Mouse (Mus musculus) fibroblast of lung, adult 2 months (primary cell): ENCODE data around the gene Selenow.
A peak's percentile ranks its signal among the peaks of the same experiment; 100 is the strongest.

Experiments
- DNase-seq: peaks from one replicate; pipeline ENCODE4 v3.0.0-alpha.2; 2011; ENCODE audit warnings: low read depth

The Selenow gene

GRCm38 (mm10) chr7:15922220-15922773 is at the start of gene Selenow:
Selenow (minus strand) TSS chr7:15922402.
- peak; percentile 81 for DNase-seq

DNA sequence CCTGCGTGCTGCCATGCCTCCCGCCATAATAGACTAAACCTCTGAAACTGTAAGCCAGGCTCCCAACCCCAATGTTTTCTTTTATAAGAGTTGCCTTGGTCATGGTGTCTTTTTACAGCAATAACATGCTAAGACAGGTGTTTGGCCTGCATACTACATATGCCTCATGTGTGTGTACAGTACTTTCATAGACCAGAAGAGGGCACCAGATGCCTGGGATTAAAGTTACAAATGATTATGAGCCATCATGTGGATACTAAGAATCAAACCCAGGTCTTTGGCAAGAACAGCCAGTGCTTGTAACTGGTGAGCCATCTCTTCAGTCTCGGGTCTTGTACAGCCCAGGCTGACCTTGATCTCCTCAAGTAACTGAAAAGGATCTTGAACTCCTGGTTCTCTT is 47.5 kb upstream of the Selenow start:
- no peak for DNase-seq

DNA sequence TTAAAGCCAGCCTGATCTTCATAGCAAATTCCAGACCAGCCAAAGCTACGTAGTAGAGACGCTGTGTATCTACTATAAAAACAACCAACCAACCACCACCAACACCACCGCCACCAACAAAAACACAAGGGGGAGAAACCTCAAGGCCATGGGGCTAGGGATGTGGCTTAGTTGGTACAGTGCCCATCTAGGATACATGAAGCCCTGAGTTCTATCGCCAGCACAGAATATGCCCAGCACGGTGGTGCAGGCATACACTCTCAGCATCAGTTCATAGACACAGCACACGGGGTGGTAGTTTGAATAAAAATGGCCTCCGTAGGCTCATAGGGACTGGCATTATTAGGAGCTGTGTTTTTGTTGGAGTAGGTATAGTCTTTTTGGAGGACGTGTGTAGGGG is 46.1 kb upstream of the Selenow start:
- no peak for DNase-seq

DNA sequence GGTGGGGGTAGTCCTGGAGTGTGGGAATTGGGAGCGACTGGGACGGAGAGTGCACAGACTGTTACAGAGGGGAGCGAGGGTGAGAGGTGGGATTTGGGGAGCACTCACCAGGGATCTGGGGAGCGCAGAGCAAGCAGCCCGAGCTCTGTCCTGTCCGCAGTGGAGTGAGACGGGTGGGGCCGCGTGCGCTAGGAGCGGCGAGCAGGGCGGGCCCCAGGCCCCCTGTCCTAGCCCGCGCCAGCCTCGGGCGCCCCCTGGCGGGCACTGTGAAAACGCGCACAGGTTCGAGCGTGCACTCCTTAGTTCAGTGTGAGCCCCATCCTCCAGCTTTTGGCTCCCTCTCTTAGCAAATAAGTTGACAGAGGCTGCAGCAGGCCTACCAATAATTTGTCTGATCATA is 45.1 kb upstream of the Selenow start, which contains the start of gene Ehd2:
TSS of gene Ehd2 (minus strand) at position 256 of the 400 bp plus-strand sequence.
- peak; percentile 58 for DNase-seq

DNA sequence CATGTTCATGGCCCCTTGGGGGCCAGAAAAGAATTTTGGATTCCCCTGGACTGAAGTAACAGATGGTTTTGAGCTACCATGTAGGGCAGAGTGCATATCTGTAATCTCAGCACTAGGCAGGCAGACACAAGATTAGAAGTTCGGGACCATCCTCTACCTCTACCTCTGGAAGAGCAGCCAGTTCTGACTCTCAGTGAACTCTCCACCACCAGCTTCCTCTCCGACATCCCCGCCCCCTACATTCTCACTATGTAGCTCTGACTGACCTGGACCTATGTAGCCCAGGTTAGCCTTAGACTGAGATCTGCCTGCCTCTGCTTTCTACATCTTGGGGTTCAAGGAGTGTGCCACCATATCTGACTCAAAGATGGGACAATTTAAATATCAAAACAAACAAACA is 44.3 kb upstream of the Selenow start:
- DNase-seq: no peak

DNA sequence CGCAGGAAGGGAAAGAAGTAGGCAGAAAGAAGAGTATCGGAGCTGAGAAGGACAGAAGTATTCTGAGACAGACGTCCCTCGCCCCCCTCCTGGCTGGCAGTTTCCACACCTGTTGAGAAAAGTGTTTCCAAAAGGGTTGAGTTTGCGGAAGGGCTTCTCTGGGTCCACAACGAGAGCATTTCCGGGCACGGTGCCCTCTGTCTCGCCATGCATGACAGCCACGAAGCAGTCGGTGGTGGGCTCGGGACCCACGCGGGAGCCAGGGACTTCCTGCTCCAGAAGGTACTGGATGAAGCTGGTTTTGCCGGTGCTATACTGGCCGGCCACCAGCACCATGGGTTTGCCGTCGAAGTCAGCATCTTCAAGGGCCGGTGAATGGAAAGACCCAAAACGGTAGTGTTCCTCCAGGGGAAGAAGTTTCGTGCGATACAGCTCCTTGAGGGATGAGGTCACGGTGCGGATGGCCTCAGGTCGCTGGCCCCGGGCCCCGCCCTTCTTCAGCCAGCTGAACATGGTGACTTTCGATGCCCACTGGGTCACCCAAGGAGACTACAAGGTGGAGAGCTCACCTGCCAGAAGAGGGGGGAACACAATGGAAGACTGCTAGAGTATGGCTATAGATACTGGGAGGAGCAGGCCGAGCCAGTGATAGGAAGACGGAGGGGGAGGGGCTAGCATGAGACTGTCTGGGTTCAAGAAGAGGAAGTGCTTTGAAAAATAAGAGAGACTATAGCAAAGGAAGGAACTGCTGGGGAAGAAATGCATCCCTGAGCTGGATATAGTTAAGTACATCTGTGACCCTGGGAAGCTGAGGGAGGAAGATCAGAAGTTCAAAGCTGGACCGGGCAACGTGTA is 41.8 kb upstream of the Selenow start:
- no peak for DNase-seq

- peak; percentile 75 for DNase-seq
These were observed 40.4 kb upstream of the Selenow start for GRCm38 (mm10) chr7:15962311-15963288.

GRCm38 (mm10) chr7:15961798-15962197 is 39.6 kb upstream of the Selenow start:
- DNase-seq: no peak

DNA sequence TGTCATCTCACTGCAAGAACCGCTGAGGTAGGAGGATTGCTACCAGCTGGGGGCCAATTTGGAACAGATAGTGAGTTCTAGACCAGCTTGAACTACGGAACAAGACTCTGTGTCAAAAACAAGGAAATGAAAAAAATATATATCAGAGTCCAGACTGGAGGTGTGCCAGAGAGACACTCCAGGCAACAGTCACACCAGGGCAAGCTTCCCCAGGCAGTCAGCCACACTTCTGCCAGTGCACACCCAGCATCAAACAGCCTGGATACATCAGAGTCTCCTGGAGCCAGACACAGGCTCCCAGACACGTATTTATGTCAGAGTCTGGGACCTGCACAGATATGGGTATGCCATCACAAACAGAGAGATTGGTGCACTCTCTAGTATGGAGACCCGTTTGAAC is 39.0 kb upstream of the Selenow start:
- peak; percentile 65 for DNase-seq

GRCm38 (mm10) chr7:15960691-15961090 is 38.5 kb upstream of the Selenow start:
- peak; percentile 75 for DNase-seq

DNA sequence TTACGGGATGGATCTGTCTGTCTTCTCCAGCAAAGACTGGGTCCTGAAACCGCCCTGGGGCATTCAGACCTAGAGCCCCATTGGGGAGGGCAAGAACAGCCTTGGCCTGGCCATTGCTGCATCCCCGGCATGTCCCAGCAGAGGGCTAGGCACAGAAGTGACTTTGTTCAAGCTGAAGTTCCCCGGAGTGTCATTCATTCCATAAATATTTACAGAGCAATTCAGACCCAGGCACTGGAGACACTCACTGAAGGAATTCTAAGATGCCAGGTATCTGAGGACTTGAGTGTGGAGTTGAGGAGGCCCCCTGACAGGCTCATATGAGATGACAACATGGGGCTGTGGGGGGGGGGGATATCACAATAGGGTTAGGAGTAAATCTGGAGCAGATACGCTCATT is 33.9 kb upstream of the Selenow start:
- DNase-seq: no peak

DNA sequence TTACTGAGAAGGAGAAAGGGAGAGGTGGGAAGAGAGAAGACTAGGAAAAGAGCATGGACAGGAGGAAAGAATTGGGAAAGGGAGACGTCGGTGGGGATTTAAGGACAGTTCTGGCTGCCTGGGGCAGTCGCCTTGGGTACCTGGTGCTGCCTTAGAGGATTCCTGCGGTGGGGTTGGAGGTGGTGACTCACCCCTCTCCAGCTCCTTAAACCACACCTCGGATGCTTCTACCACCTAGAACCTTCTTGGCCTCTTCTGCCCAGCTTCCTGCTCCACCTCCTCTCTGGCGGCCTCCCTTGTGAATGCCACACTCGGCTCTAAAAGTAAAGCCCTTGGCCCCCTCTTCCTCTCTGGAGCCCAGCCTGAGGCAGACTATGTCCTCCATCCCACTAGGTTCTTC is 33.3 kb upstream of the Selenow start:
- no peak for DNase-seq

- DNase-seq: no peak
These were observed 32.8 kb upstream of the Selenow start for GRCm38 (mm10) chr7:15954978-15955443.

DNA sequence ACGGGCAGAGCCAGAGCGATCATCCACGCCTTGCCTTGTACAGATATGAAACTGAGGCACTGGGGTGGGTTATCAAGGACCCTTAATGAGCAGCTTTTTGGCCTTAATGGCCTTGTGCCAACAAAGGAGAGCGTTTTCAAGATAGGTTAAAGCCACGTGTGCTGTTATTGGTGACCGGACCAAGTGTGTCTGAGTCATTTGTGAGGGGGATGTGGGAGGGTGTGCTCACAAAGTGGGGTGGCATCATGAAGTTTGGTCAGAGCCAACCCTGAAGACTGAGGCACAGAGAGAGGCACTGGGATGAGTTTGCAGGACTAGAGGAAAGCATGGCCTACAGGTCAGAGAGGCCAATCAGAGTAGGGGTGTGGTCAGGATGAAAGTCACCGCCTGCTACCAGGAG is 32.2 kb upstream of the Selenow start:
- no peak for DNase-seq

- DNase-seq: no peak
These were observed 31.3 kb upstream of the Selenow start for GRCm38 (mm10) chr7:15953307-15954074.

DNA sequence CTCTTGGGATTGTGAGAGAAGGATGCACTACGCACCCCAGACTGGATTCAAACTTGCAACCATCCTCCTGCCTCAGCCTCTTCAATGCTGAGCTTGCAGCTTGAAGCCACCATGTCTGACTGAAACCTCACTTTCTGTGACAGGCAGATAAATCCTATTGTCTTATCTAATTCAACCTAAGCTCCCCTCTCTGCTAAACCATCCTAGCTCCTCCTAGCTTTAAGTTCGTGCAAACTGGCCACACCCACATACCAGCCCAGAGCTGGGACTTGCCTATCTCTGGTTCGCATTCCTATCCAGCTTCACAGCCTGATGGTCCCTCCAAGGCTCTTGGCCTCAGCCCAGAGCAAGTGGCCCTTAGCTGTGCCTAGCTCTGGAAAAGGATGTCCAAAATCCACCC is 30.2 kb upstream of the Selenow start:
- DNase-seq: no peak

DNA sequence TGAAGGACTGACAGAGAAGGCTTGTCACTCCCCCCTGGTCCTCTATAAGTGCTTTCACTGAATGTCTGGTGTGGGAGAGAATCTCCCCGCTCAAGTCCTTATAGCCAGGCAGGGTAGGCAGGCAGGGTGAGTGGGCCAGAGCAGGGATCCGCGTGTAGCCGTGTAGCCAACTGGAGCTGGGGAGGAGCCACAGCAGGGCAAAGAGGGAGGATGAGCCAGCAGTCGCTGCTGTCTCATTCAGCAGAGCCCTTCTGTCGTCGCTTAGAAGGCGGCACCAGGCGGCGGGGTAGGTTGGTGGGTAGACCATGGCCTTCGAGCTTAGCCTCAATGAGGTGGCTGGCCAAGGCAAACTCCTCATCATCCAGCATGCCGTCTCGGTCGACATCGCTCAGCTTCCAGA is 27.8 kb upstream of the Selenow start:
- DNase-seq: no peak

DNA sequence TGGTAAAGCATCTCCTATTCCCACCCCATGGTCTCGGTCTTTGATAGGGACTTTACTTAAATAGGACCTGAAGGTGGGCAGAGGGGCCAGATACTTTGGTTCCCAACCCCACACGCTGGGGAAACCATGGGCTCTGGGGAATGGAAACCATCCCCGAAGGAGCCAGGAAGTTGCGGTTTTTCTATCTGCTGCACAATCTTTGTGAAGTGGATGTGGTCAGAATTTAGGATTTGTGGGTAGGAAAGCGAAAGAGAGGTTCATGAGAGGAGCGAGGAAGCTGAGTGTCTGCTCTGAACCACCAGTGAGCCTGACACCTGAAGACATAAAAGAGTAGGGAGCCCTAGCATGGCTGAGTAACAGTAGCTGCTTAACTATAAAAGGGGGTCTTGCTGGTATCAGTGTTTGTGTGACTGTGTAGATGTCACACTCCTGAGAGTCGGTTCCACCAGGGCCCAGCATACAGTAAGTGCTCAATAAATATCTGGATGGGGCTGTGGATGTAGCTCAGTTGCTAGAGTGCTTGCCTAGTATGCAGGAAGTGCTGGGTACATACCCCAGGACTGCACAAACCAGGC is 27.1 kb upstream of the Selenow start:
- no peak for DNase-seq

DNA sequence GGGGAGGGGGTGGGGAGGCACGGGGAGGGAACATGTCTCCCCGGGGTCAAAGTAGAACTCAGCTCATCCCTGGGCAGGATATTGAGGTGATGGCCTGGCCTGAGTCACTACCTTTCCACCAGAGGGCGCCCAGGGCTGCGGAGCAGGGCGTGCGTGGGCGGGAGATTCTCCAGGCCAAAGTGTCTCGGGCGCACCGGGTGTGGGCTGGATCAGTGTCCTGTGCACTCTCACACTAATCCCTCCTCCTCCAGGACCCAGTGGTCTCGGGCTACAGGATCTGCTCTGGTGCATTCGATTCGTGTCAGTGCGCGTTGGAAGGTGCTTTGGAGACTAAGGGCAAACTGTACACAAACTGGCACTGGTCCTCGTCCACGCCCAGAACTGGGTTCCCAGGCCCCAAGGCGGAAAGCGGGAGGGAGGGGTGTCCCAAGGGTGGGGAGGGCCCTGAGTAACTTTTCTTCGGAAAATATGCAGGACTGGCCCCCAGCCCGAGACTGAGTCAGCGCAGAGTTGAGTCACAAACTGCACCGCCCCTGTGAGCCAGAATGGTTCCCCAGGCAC is 26.3 kb upstream of the Selenow start:
- DNase-seq: peak; percentile 95

DNA sequence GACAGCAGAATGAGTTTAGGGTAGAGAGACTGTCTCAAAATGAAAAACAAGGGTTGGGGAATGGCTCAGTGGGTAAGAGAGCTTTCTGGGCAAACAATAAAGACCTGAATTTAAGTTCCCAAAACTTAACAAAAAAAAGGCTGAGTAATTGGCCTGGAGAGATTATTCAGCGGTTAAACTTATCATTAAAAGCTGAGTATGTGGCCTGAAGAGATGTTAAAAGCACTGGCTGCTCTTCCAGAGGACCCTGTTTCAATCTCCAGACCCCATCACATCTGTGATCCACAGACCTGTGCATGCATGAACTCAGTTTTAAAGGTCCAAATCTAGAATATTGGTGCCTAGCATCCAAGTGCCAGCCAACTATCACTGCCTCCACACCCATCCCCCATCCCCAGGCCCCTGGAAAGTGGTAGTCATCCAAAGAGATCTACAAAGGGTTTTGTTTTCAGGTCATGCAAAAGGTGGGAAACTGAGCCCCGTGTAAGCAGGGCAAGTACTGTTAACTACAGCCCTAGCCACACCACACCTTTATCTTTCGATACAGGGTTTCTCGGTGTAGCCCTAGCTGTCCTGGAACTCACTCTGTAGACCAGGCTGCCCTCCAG is 25.6 kb upstream of the Selenow start:
- DNase-seq: no peak
